Mouse (Mus musculus): Measurements from ENCODE around the gene Stat6.

DNA sequence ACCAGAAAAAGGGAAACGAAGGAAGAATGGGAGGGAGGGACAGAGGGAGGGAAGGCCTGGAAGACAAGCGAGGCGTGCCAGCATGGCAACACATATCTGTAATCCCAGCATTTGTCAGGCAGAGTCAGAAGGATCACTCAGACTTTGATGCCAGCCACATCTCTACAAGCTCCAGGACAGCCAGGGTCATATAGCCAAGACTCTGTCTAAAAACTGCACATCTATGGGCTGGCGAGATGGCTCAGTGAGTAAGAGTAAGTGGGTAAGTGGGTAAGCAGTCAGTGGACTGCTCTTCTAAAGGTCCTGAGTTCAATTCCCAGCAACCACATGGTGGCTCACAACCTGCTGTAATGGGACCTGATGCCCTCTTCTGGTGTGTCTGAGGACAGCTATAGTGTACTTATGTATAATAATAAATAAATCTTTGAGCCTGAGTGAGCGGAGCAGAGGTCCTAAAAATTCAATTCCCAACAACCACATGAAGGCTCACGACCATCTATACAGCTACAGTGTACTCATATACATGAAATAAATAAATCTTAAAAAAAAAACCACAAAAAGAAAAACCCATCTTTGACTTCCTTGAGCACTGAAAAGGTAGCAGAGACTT, 31.4 kb downstream of the Stat6 start:
- no peak for TF ChIP-seq POLR2A (IDR thresholded peaks at IDR 0.05; ENCODE audit: borderline replicate concordance, control insufficient read depth, low read depth, low read length)
- no peak for TF ChIP-seq CTCF (IDR thresholded peaks at IDR 0.05; ENCODE audit: control insufficient read depth, insufficient read depth, low read length)
